Mouse (Mus musculus) ES-E14 (cell line): ENCODE data around the gene Lrrc28. TPM values are rescaled to one million over a fixed set of nuclear protein-coding genes. Genes with fewer than 3 reads are reported as not detected.

ENCODE experiments used
- DNase-seq: peaks from one replicate; pipeline ENCODE4 v3.0.0-alpha.2; 2013; ENCODE audit warnings: low read depth, low spot score
- H3K27ac ChIP-seq: 2 replicates; pipeline ENCODE4 v1.5.1; 2012; ENCODE audit warnings: low read depth, mild to moderate bottlenecking, low read length, moderate library complexity, mixed read lengths; ENCODE audit not compliant: poor library complexity, insufficient read depth, severe bottlenecking
- H3K36me3 ChIP-seq: 2 replicates; pipeline ENCODE4 v1.6.1; 2012; ENCODE audit warnings: mild to moderate bottlenecking, low read length, moderate library complexity, mixed read lengths; ENCODE audit not compliant: control insufficient read depth, poor library complexity, insufficient read depth, severe bottlenecking
- H3K4me1 ChIP-seq, 2 experiments: fragments of 150-350 bp in 1 of 2; sonication (generic) in 1 of 2; 2 replicates each; pipeline ENCODE4 v1.6.1; 2012; ENCODE audit warnings: low read length in 2 of 2, mild to moderate bottlenecking in 1 of 2, mixed read lengths in 1 of 2; ENCODE audit not compliant: control insufficient read depth in 2 of 2, insufficient read depth in 2 of 2, poor library complexity in 1 of 2
- H3K4me3 ChIP-seq, 2 experiments: fragments of 150-350 bp in 1 of 2; sonication (generic) in 1 of 2; 2 replicates each; pipeline ENCODE4 v1.5.1; 2012; ENCODE audit warnings: low read length in 2 of 2, low read depth in 1 of 2, mild to moderate bottlenecking in 1 of 2, mixed read lengths in 1 of 2; ENCODE audit not compliant: insufficient read depth in 1 of 2, poor library complexity in 1 of 2, severe bottlenecking in 1 of 2
- H3K9ac ChIP-seq: 2 replicates; pipeline ENCODE4 v1.6.1; 2012; ENCODE audit warnings: low read depth, mild to moderate bottlenecking, low read length, mixed read lengths; ENCODE audit not compliant: poor library complexity, insufficient read depth, severe bottlenecking
- H3K9me3 ChIP-seq: fragments of 150-350 bp; sonication (generic); 2 replicates; pipeline ENCODE4 v1.6.1; 2012; ENCODE audit warnings: low read depth, mild to moderate bottlenecking, low read length; ENCODE audit not compliant: control insufficient read depth, insufficient read depth
- CHD2 ChIP-seq: IDR thresholded peaks from 2 replicates; pipeline ENCODE4 v1.6.1; 2014; ENCODE audit warnings: mild to moderate bottlenecking, low read depth, low read length, inconsistent platforms
- HCFC1 ChIP-seq: IDR thresholded peaks from 2 replicates; pipeline ENCODE4 v1.6.1; 2012; ENCODE audit warnings: low read length, inconsistent platforms, borderline replicate concordance; ENCODE audit not compliant: insufficient read depth
- MAFK ChIP-seq: IDR thresholded peaks from 2 replicates; pipeline ENCODE4 v1.6.1; 2014; ENCODE audit warnings: mild to moderate bottlenecking, low read depth, low read length, inconsistent platforms; ENCODE audit not compliant: insufficient read depth
- ZC3H11A ChIP-seq: IDR thresholded peaks from 2 replicates; pipeline ENCODE4 v1.6.1; 2012; ENCODE audit warnings: low read depth, mild to moderate bottlenecking, inconsistent platforms, low read length, borderline replicate concordance
- ZNF384 ChIP-seq: IDR thresholded peaks from 2 replicates; pipeline ENCODE4 v1.6.1; 2012; ENCODE audit warnings: low read depth, low read length, inconsistent platforms
- in situ Hi-C, 2 experiments: fragments of 600-800 bp; cut with MboI; formaldehyde crosslinking; loops; one replicate each; pipeline ENCODE4 v1.15.1; 2025; ENCODE audit warnings: low sequenced_read_pairs in 2 of 2, inconsistent platforms in 1 of 2; ENCODE audit not compliant: unreplicated experiment in 2 of 2
- total RNA-seq: library from RNA; depleted of rRNA; stranded (reverse); fragments of 300-350 nt; gene quantifications from 2 replicates; pipeline ENCODE4 v1.2.3, GENCODE M21; 2012

Gene Lrrc28
- total RNA-seq, 1 experiment: 25.0 TPM

- no peaks in the 10 kb centered on the region for H3K9me3 ChIP-seq
- H3K27ac ChIP-seq: no peak overlapping the region
- H3K4me1 ChIP-seq: no peaks in the 10 kb centered on the region
- in situ Hi-C loops: no loop called here
- DNase-seq: no peak
- TF ChIP-seq ZNF384: no peak
- TF ChIP-seq HCFC1: no peak
- TF ChIP-seq ZC3H11A: no peak
- no peak for TF ChIP-seq MAFK
- H3K4me3 ChIP-seq: no peak overlapping the region
- H3K9ac ChIP-seq: no peak overlapping the region
- no peaks in the 10 kb centered on the region for H3K36me3 ChIP-seq
These were observed 151.0 kb downstream of the Lrrc28 start for GRCm38 (mm10) chr7:67493795-67494687.

- no peak for DNase-seq
- H3K27ac ChIP-seq: no peak overlapping the region
These were observed 157.1 kb downstream of the Lrrc28 start for GRCm38 (mm10) chr7:67487889-67488411.

GRCm38 (mm10) chr7:67486925-67487760 is 157.9 kb downstream of the Lrrc28 start:
- no peak overlapping the region for H3K27ac ChIP-seq
- no peak overlapping the region for H3K9ac ChIP-seq
- DNase-seq: no peak
- in situ Hi-C loops: no loop called here
- H3K9me3 ChIP-seq: no peaks in the 10 kb centered on the region
- no peak overlapping the region for H3K4me3 ChIP-seq
- no peaks in the 10 kb centered on the region for H3K4me1 ChIP-seq
- TF ChIP-seq ZC3H11A (no peak), MAFK (no peak), HCFC1 (no peak), CHD2 (no peak), ZNF384 (no peak)
- H3K36me3 ChIP-seq: no peaks in the 10 kb centered on the region

More at GRCm38 (mm10) chr7:67487889-67488411, 157.1 kb downstream of the Lrrc28 start:
- no peak overlapping the region for H3K4me3 ChIP-seq
- no peak overlapping the region for H3K9ac ChIP-seq
- H3K36me3 ChIP-seq: no peaks in the 10 kb centered on the region
- in situ Hi-C loops: no loop called here
- no peaks in the 10 kb centered on the region for H3K4me1 ChIP-seq
- no peak for TF ChIP-seq CHD2
- no peak for TF ChIP-seq HCFC1
- TF ChIP-seq ZNF384: no peak
- no peak for TF ChIP-seq ZC3H11A
- no peak for TF ChIP-seq MAFK
- no peaks in the 10 kb centered on the region for H3K9me3 ChIP-seq

DNA sequence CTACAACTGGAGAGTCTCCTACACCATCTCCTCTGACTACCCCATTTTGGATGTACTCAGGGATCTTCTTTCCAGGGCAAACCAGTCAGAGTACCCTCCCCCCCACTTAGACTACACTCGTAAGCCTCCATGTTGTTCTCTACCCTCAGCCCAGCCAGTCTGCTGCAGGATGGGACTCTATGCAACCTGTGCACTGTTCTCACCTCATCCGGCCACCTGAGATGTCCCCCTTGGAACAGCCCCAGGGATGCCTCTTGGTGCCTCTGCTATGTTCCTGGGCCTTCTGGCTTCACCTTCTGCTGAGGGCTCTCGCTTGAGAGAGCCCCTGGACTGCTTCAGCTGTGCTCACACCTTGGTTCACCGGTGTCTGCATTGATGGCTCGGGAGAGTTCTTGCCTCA is 158.7 kb downstream of the Lrrc28 start:
- H3K9ac ChIP-seq: no peak overlapping the region
- TF ChIP-seq MAFK (no peak), ZC3H11A (no peak), HCFC1 (no peak)
- in situ Hi-C loops: no loop called here
- no peak for DNase-seq
- H3K27ac ChIP-seq: no peak overlapping the region
- H3K36me3 ChIP-seq: no peaks in the 10 kb centered on the region
- H3K4me3 ChIP-seq: no peak overlapping the region
- no peaks in the 10 kb centered on the region for H3K9me3 ChIP-seq
- H3K4me1 ChIP-seq: no peaks in the 10 kb centered on the region
